24 mouse cellular contexts compared by ENCODE assay signal in genomic region chr2:168687326-168687725, GRCm38 (mm10). TPM values are rescaled to one million over a fixed set of nuclear protein-coding genes. Genes with fewer than 3 reads are reported as not detected.
DNase-seq lines count a peak whose midpoint lies in the region; ATAC-seq and TF ChIP-seq lines count a peak whose summit lies in the region.
"Had no signal": no experiment of that assay in that cellular context is flagged by ENCODE, and none has a peak within 500 bp of the region (broad histone marks: within the 10 kb centered on the region; RNA-seq: fewer than 3 reads in every experiment).

No protein-coding gene starts in this region.

- peaks cover 53% of the 10 kb centered on the region for H3K36me3 ChIP-seq in hindbrain, embryonic 13.5 days
- H3K36me3 ChIP-seq in hindbrain, embryonic 11.5 days (ENCODE audit: control insufficient read depth, insufficient read depth, low read length): no peaks in the 10 kb centered on the region
- H3K36me3 ChIP-seq in E14TG2a.4 (ENCODE audit: insufficient read depth, low read length): no peaks in the 10 kb centered on the region

- H3K4me3 ChIP-seq in hindbrain, embryonic 13.5 days: no peak overlapping the region
- no peak overlapping the region for H3K4me3 ChIP-seq in hindbrain, embryonic 11.5 days (ENCODE audit: low read depth, low read length)
- H3K4me3 ChIP-seq in E14TG2a.4 (replicated peaks; ENCODE audit: low read length): peak overlapping the region; percentile 45
- H3K4me3 ChIP-seq: embryonic facial prominence, embryonic 12.5 days; forebrain, embryonic 13.5 days; gastrocnemius, adult 2 months; heart, embryonic 13.5 days; hindbrain, embryonic 12.5 days had no signal

- no peak for ATAC-seq in hindbrain, embryonic 13.5 days (ENCODE audit: low FRiP score)
- no peak for ATAC-seq in hindbrain, embryonic 11.5 days (ENCODE audit: low FRiP score)
- ATAC-seq: CD4-positive, CD25-positive, alpha-beta regulatory T cell, adult 4 months; forebrain, embryonic 13.5 days; forebrain, postnatal 0 days; hindbrain, postnatal 0 days had no signal

- no peaks in the 10 kb centered on the region for H3K9me3 ChIP-seq in hindbrain, embryonic 13.5 days
- H3K9me3 ChIP-seq in hindbrain, embryonic 11.5 days (ENCODE audit: control insufficient read depth, low read length): no peaks in the 10 kb centered on the region
- no peaks in the 10 kb centered on the region for H3K9me3 ChIP-seq in E14TG2a.4 (ENCODE audit: low read length)
- H3K9me3 ChIP-seq: embryonic facial prominence, embryonic 12.5 days; forebrain, embryonic 13.5 days; heart, embryonic 13.5 days; hindbrain, embryonic 12.5 days had no signal

- TF ChIP-seq CTCF in E14TG2a.4 (conservative IDR thresholded peaks at IDR 0.05; ENCODE audit: low read length): no peak

- DNase-seq in adrenal gland, adult (ENCODE audit: inconsistent age in 2 of 2, low spot score in 1 of 2): peak; percentile 46 to 69
- DNase-seq in adrenal gland, postnatal 4 days (ENCODE audit: low spot score in 2 of 2): no peak
- no peak for DNase-seq in hindbrain, embryonic 11.5 days (ENCODE audit: low spot score)
- peak; percentile 44 for DNase-seq in adrenal gland, postnatal 10 days
- no peak for DNase-seq in left cerebral cortex, adult 8-10 months (ENCODE audit: low spot score in 2 of 2)
- no peak for DNase-seq in right cerebral cortex, postnatal 10 days (ENCODE audit: low spot score in 2 of 2)
- DNase-seq: B cell, adult 2 months; cerebellum, adult 11 months; cerebellum, adult 9-10 months; cerebellum, postnatal 25 days; forebrain, postnatal 0 days; gastrocnemius, adult 2 months; gastrocnemius, postnatal 25 days; heart, adult 11 months; heart, postnatal 36 days; kidney, adult 11 months had no signal

- WGBS in hindbrain, embryonic 13.5 days: 78% methylated on average over 12 of the region's 12 CpGs
- 81% methylated on average over 12 of the region's 12 CpGs for WGBS in hindbrain, embryonic 11.5 days

- no peak overlapping the region for H3K4me2 ChIP-seq in hindbrain, embryonic 13.5 days
- H3K4me2 ChIP-seq in hindbrain, embryonic 11.5 days (replicated peaks; ENCODE audit: low read depth, low read length): no peak overlapping the region
- H3K4me2 ChIP-seq: embryonic facial prominence, embryonic 12.5 days; forebrain, embryonic 13.5 days; heart, embryonic 13.5 days; hindbrain, embryonic 12.5 days had no signal

- 0 out of 2 replicates have a peak overlapping the region, but pooled peaks have one; percentile 8 for H3K9ac ChIP-seq in hindbrain, embryonic 13.5 days
- no peak overlapping the region for H3K9ac ChIP-seq in hindbrain, embryonic 11.5 days (ENCODE audit: low read depth, low read length)
- H3K9ac ChIP-seq: embryonic facial prominence, embryonic 12.5 days; forebrain, embryonic 13.5 days; forebrain, postnatal 0 days; heart, embryonic 13.5 days; hindbrain, embryonic 12.5 days had no signal

- no peak overlapping the region for H3K27ac ChIP-seq in hindbrain, embryonic 13.5 days
- H3K27ac ChIP-seq in hindbrain, embryonic 11.5 days (ENCODE audit: low read depth, low read length): no peak overlapping the region
- H3K27ac ChIP-seq: embryonic facial prominence, embryonic 12.5 days; forebrain, embryonic 13.5 days; gastrocnemius, adult 2 months; heart, embryonic 13.5 days; hindbrain, embryonic 12.5 days; hindbrain, postnatal 0 days had no signal

- peaks cover 11% of the 10 kb centered on the region; the same call in 1 of the 2 replicates for H3K4me1 ChIP-seq in hindbrain, embryonic 13.5 days (replicated peaks)
- no peaks in the 10 kb centered on the region for H3K4me1 ChIP-seq in hindbrain, embryonic 11.5 days (replicated peaks; ENCODE audit: control insufficient read depth, insufficient read depth, low read length)
- H3K4me1 ChIP-seq in E14TG2a.4 (replicated peaks; ENCODE audit: low read depth, low read length): peaks cover 91% of the 10 kb centered on the region
- H3K4me1 ChIP-seq: embryonic facial prominence, embryonic 12.5 days had no signal

- H3K27me3 ChIP-seq in hindbrain, embryonic 13.5 days: no peaks in the 10 kb centered on the region
- H3K27me3 ChIP-seq in hindbrain, embryonic 11.5 days (ENCODE audit: control insufficient read depth, insufficient read depth, low read length): no peaks in the 10 kb centered on the region
- H3K27me3 ChIP-seq in E14TG2a.4 (ENCODE audit: insufficient read depth, low read length): no peaks in the 10 kb centered on the region
- H3K27me3 ChIP-seq: embryonic facial prominence, embryonic 12.5 days; forebrain, embryonic 13.5 days; hindbrain, embryonic 12.5 days had no signal

RNA-seq across cellular contexts. Expression of gene Atp9a, which starts 54.9 kb away (rescaled TPM):
- total RNA-seq in adrenal gland, postnatal 4 days (2021): 10 to 100 TPM; 85.3 to 88.5 TPM
- 60.4 and 65.2 TPM in 2 replicates for polyA plus RNA-seq in hindbrain, embryonic 13.5 days (2015; fragmentation: Nextera tagmentation; extraction: Ambion mirVana)
- polyA plus RNA-seq in hindbrain, embryonic 11.5 days (2014; fragmentation: Nextera tagmentation; extraction: Ambion mirVana): 12.8 and 14.6 TPM in 2 replicates
- 10 to 100 TPM; 72.1 to 76.7 TPM for total RNA-seq in adrenal gland, postnatal 10 days (2021)
- total RNA-seq in left cerebral cortex, adult 8-10 months (2022): 100 to 1,000 TPM; 400 to 416 (median 410) TPM

Comparison
In these comparisons a context has a peak if more than half of its experiments do, and no peak if none do; other contexts are left out.
1. DNase-seq: peak in adrenal gland, adult (2 of 2) and adrenal gland, postnatal 10 days (single experiment); none in adrenal gland, postnatal 4 days (0 of 2), hindbrain, embryonic 11.5 days (single experiment), left cerebral cortex, adult 8-10 months (0 of 2) and right cerebral cortex, postnatal 10 days (0 of 2).
2. RNA of gene Atp9a, which starts 54.9 kb away (total RNA-seq): 400 to 416 TPM in left cerebral cortex, adult 8-10 months; 85.3 to 88.5 TPM in adrenal gland, postnatal 4 days and 72.1 to 76.7 TPM in adrenal gland, postnatal 10 days; every median in the first group is over 4 times any median in the second.